Mouse (Mus musculus): ENCODE measurements around the gene Dlx3.

DNA sequence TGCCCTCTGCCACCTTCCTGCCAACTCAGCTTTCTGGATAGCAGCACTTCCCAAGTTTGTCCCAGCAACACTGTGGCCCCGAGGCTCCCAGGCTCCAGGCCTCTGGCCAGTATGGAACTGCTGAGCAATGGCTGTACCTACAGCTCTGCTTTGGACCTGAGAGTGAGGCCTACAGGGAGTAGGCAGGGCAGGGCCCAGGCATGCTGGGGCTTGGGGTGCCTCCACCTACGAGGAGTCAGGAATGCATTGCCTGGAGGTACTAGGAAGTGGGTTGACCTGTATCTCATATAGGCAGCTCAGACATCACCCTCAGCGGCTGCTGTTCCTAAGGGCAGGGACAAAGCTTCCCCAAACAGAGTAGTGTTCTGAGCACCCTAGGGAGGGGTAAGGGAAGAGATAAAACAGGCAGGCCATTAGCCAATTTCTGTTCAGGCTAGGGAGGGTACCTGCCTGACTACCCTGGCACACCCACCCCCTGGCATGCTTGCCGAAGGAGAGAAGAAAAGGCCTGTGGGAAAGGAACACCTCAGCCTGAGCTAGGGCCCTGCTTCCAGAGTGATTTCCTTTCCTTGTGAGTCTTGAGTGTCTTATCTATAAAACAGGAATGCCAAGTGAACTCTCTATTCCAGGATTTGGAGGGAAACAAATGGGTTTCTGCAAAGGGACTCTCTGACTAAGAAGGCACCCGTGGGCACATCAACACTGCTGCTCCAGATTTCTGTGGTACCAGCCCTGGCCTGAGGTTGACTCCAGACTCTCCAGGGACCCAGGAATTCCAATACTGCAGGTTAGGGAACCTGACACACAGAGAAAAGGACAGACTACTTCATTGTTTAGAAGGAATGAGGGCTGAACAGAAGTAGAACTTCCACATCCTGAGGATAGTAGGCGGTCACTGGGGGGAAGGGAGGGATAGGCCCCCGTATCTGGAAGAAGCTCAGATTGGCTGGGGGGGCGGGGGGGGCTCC lies 49.5 kb upstream of the Dlx3 start:
- TF ChIP-seq CTCF (IDR thresholded peaks at IDR 0.05; ENCODE audit: low read depth) (no peak), EP300 (IDR thresholded peaks at IDR 0.05; ENCODE audit: low read depth) (no peak)

Measured in liver, embryonic 14.5 days (tissue).